Mouse (Mus musculus): ENCODE data around the gene Gpr137b.
"Not testable (repeated sequence)": the region's sequence is repeated elsewhere in the genome, so short reads cannot be mapped to it uniquely, and the experiment has no call there.

- TF ChIP-seq POLR2A (IDR thresholded peaks at IDR 0.05; ENCODE audit: borderline replicate concordance, control insufficient read depth, low read depth, low read length); CTCF (IDR thresholded peaks at IDR 0.05; ENCODE audit: control insufficient read depth, insufficient read depth, low read length): not testable (repeated sequence)
Observed at GRCm38 (mm10) chr13:13352113-13352512, 41.7 kb downstream of the Gpr137b start.

All from bone marrow, adult 2 months (tissue).